Mouse (Mus musculus) liver, embryonic 14.5 days (tissue): Measurements from ENCODE around the gene Shld1.

ENCODE experiments used
- CTCF ChIP-seq: IDR thresholded peaks from 2 replicates; pipeline ENCODE4 v1.5.1; 2016; ENCODE audit warnings: antibody characterized with exemption, low read depth, control low read depth
- EP300 ChIP-seq: IDR thresholded peaks from 2 replicates; pipeline ENCODE4 v1.6.1; 2016; ENCODE audit warnings: antibody characterized with exemption, low read depth

- TF ChIP-seq CTCF (no peak), EP300 (no peak)
Observed at GRCm38 (mm10) chr2:132780978-132781377, 94.2 kb downstream of the Shld1 start, which contains the start of gene Chgb.
